Mouse (Mus musculus) left cerebral cortex, adult 2 months (tissue): ENCODE data around the gene Arpp21. TPM values are rescaled to one million over a fixed set of nuclear protein-coding genes. Genes with fewer than 3 reads are reported as not detected.

Experiments
- DNase-seq, 2 experiments: peaks; one replicate each; pipeline ENCODE4 v3.0.0; 2021 to 2022; ENCODE audit warnings: low spot score in 2 of 2, mixed read lengths in 1 of 2; ENCODE audit errors: extremely low spot score in 1 of 2
- H3K27ac ChIP-seq: fragments of 200-600 bp; 2 replicates; pipeline ENCODE4 v1.8.1; 2022
- H3K4me3 ChIP-seq: fragments of 200-600 bp; 2 replicates; pipeline ENCODE4 v1.8.1; 2022
- CTCF ChIP-seq: fragments of 200-600 bp; IDR thresholded peaks from 2 replicates; pipeline ENCODE4 v1.8.1; 2022; ENCODE audit warnings: antibody characterized with exemption, mild to moderate bottlenecking, moderate library complexity
- intact Hi-C: fragments of 180-260 bp; cut with DNase I; formaldehyde crosslinking; loops from one replicate; pipeline ENCODE4 v1.15.1; 2025
- total RNA-seq, 2 experiments: library from RNA; stranded (reverse); gene quantifications; 2 replicates each; pipeline ENCODE4 v1.2.3; 2021

Arpp21 gene
- total RNA-seq, 2 experiments from 2014 or later = 762 to 763 TPM

DNA sequence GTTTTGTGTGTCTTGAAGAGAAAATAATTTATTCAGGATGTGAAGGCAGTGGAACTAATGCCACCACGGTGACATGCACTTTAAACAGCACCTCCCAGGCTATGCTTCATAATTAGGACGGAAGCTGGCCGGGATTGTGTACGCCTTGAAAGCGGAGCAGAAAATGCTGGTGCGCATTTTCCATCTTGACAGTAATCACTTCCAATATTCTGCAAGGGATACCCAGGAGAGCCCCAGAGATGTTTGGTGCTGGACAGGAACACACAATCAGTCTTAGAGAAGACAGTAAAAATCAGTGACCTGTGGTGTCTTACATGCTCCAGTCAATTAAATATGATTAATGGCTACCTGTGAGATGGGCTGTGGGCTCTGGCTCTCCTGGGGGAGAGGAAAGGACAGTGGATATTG lies 112.3 kb downstream of the Arpp21 start:
- intact Hi-C loops = no loop called here
- Histone ChIP-seq H3K4me3 (no peak overlapping the region), H3K27ac (peak overlapping the region; percentile 40)
- DNase-seq = no peak
- TF ChIP-seq CTCF = no peak

GRCm38 (mm10) chr9:112119535-112119934 lies 116.2 kb downstream of the Arpp21 start:
- DNase-seq = no peak
- Histone ChIP-seq H3K27ac (peak overlapping the region; percentile 60), H3K4me3 (no peak overlapping the region)
- intact Hi-C loops = no loop called here
- TF ChIP-seq CTCF = no peak

GRCm38 (mm10) chr9:112119106-112119433 lies 116.7 kb downstream of the Arpp21 start:
- intact Hi-C loops = no loop called here
- DNase-seq = no peak
- peak overlapping the region; percentile 60 for H3K27ac ChIP-seq
- no peak overlapping the region for H3K4me3 ChIP-seq
- TF ChIP-seq CTCF = no peak

DNA sequence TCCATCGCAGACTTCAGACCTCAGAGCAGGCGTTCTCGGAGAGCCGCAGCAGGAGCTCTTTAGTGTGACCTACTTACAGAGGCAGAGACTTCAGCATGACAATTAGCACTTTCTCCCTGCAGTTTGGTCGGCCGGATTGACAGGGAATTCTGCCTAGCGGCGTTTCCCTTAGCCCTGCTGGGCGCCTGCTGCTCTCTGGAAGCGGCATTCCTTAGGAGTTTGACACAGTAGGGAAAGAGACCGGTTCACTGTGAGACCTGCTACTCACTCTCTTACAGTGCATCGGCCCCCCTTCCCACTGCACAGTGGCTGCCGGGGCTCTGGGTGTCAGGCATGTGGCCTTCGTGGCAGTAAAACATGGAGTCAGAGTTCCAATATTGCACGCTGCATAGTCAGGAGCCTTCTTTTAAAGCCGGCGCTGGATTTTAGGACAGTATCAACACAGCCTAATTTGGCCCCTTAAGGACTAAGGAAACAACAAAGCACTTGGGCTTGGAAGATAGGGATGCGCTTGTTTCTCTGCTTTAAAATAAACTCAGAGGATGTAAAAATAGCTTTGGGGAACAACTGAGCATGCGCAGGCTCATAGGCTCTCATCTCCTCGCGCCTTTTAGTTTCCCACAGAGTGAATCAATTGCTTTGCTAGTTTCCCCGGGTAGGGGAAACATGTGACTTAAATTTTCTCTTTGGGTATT lies 117.2 kb downstream of the Arpp21 start:
- peak overlapping the region; percentile 60 for H3K27ac ChIP-seq
- H3K4me3 ChIP-seq = 0 out of 2 replicates have a peak overlapping the region, but pooled peaks have one; percentile 13
- peak in 1 of 2 experiments; percentile 49 for DNase-seq
- intact Hi-C loops = no loop called here
- no peak for TF ChIP-seq CTCF

GRCm38 (mm10) chr9:112117632-112118410 lies 117.9 kb downstream of the Arpp21 start:
- H3K27ac ChIP-seq = peak overlapping the region; percentile 60
- intact Hi-C loops = no loop called here
- H3K4me3 ChIP-seq = no peak overlapping the region
- no peak for DNase-seq
- no peak for TF ChIP-seq CTCF

DNA sequence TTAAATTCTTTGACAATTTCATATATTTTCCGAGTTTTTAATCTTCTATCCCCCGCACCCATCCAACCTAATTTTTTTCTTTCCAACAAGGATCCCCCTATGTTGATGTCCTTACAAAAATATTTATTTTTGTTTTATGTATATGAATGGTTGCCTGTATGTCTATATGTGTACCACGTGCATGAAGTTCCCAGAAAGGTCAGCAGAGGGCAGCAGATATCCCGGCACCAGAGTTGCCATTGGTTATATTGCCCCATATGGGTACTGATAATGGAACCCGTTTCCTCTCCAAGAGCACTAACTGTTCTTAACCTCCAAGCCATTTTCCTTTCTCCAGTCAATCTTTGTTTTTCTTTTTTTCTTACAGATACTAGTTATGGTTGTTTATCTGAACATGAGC lies 124.1 kb downstream of the Arpp21 start:
- intact Hi-C loops = no loop called here
- no peak overlapping the region for H3K4me3 ChIP-seq
- H3K27ac ChIP-seq = no peak overlapping the region; the same call in 1 of the 2 replicates
- no peak for DNase-seq
- peak; percentile 44 for TF ChIP-seq CTCF

DNA sequence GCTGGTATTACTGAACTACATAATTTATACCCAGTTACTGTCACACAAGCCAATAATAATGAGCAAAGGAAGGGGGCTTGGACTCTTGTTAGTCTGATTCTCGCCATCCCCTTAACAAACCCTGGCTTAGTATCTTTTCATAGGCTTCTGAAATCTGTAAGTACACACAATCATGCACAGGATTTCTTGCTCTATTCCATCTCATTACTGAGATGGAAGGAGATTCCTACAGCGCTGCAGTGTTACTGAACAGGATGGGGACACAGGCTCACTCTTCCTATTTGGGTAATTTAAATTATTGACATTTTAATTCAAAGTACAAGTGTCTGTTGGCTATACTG lies 132.9 kb downstream of the Arpp21 start:
- no peak for DNase-seq
- intact Hi-C loops = no loop called here
- no peak for TF ChIP-seq CTCF
- H3K27ac ChIP-seq = peak overlapping the region; percentile 44; the same call in 1 of the 2 replicates
- no peak overlapping the region for H3K4me3 ChIP-seq

DNA sequence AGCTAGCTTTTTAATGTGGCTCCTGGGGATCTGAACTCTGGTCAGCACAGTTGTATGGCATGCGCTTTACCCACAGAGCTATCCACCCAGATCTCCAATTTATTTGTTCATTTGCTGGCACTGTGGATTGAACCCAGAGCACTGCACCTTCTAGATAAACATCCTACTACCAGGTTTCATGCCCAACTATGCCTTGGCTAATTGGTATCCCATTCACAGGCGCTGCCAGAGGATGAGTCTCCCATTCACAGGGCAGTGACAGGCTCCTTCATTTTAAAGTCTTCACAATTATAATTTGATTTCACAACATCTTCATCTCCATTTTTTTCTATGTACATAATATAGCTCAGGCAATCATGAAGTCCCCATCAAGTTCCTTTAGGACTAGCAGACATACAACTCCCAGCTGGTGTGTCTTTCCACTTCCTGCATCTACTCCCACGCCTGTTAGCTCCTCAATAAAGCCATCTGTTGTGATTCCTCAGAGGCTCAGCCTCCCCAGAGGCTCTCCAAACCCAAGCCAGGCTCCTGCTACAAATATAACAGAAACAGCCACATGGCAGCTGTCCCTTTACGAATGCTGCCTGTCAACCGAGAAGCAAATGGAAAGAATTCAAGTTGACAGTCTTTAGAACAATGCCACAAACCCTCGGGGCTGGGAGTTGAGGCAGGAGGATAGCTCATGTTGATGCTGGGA lies 133.4 kb downstream of the Arpp21 start:
- TF ChIP-seq CTCF = no peak

GRCm38 (mm10) chr9:112100841-112101595 lies 134.7 kb downstream of the Arpp21 start:
- Histone ChIP-seq H3K27ac (peak overlapping the region; percentile 69), H3K4me3 (no peak overlapping the region)
- intact Hi-C loops = no loop called here
- DNase-seq = no peak
- TF ChIP-seq CTCF = no peak

More for the DNA sequence above, 133.4 kb downstream of the Arpp21 start:
- DNase-seq = peak; percentile 54 to 73
- intact Hi-C loops = no loop called here
- Histone ChIP-seq H3K27ac (peak overlapping the region; percentile 70), H3K4me3 (no peak overlapping the region)

GRCm38 (mm10) chr9:112098267-112098666 lies 137.5 kb downstream of the Arpp21 start:
- intact Hi-C loops = no loop called here
- TF ChIP-seq CTCF = no peak
- Histone ChIP-seq H3K27ac (no peak overlapping the region), H3K4me3 (no peak overlapping the region)
- DNase-seq = no peak

DNA sequence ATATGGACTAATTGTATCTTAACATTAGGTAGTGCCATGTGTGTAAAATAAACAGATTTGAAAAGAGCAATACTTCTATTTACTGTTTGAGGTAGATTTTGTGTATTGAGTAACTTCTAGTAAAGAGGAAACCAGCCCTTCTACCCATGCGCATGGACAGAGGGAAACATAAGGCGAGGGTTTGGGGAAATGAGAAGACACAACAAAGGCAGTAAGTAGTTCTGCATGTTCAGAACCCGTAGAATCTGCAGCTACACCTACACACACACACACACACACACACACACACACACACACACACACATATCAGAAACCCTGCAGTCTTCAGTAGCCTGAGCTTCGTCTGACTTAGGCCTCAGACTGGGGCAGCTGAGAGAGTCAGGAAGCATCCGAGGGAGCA lies 140.0 kb downstream of the Arpp21 start:
- intact Hi-C loops = no loop called here
- Histone ChIP-seq H3K4me3 (no peak overlapping the region), H3K27ac (no peak overlapping the region; the same call in 1 of the 2 replicates)
- no peak for DNase-seq
- TF ChIP-seq CTCF = no peak
